25 mouse cellular contexts compared by ENCODE assay signal in the genomic region with DNA sequence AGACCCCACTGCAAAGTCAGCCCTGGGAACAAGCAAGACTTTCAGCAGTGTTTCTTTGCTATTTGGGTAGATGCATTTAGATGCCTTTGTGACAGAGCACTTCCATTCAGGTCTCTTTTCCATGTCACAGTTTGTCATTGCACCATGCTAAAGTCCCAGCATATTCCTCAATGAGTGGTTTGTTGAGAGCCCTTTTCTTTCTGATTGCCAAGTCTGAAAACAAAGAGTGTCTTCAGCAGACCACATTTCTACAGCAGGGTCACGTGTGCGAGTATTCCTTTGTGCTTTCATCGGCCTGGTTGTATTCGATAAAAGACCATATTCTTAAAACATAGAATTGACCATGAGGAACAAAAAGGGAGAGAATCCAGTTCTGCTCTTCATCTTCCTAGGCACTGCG. TPM values are rescaled to one million over a fixed set of nuclear protein-coding genes. Genes with fewer than 3 reads are reported as not detected.
DNase-seq lines count a peak whose midpoint lies in the region; ATAC-seq lines count a peak whose summit lies in the region.
"Had no signal": no experiment of that assay in that cellular context is flagged by ENCODE, and none has a peak within 500 bp of the region (broad histone marks: within the 10 kb centered on the region; RNA-seq: fewer than 3 reads in every experiment).

No protein-coding gene starts in this region.

- H3K27me3 ChIP-seq in hindbrain, embryonic 12.5 days = no peaks in the 10 kb centered on the region
- no peaks in the 10 kb centered on the region; the same call in 1 of the 2 replicates for H3K27me3 ChIP-seq in hindbrain, embryonic 10.5 days (ENCODE audit: insufficient read depth, poor library complexity, severe bottlenecking)
- H3K27me3 ChIP-seq in midbrain, embryonic 14.5 days (ENCODE audit: control insufficient read depth, insufficient read depth, low read length) = no peaks in the 10 kb centered on the region
- H3K27me3 ChIP-seq in midbrain, embryonic 15.5 days (replicated peaks) = no peaks in the 10 kb centered on the region
- H3K27me3 ChIP-seq in hindbrain, embryonic 14.5 days (ENCODE audit: control insufficient read depth, insufficient read depth, low read length) = no peaks in the 10 kb centered on the region
- H3K27me3 ChIP-seq in neural tube, embryonic 15.5 days (replicated peaks) = no peaks in the 10 kb centered on the region
- H3K27me3 ChIP-seq: heart, embryonic 15.5 days; limb, embryonic 15.5 days; liver, embryonic 15.5 days; lung, embryonic 15.5 days had no signal

- H3K27ac ChIP-seq in hindbrain, embryonic 12.5 days = 0 out of 2 replicates have a peak overlapping the region, but pooled peaks have one; percentile 13
- H3K27ac ChIP-seq in hindbrain, embryonic 10.5 days = no peak overlapping the region
- peak overlapping the region; percentile 27; the same call in 1 of the 2 replicates for H3K27ac ChIP-seq in midbrain, embryonic 14.5 days (replicated peaks; ENCODE audit: low read depth, low read length)
- no peak overlapping the region for H3K27ac ChIP-seq in midbrain, embryonic 15.5 days
- H3K27ac ChIP-seq in hindbrain, embryonic 14.5 days = peak overlapping the region; percentile 39; the same call in 1 of the 2 replicates
- 0 out of 2 replicates have a peak overlapping the region, but pooled peaks have one; percentile 48 for H3K27ac ChIP-seq in neural tube, embryonic 15.5 days (replicated peaks)
- H3K27ac ChIP-seq: embryonic facial prominence, embryonic 10.5 days; heart, embryonic 15.5 days; limb, embryonic 15.5 days; liver, embryonic 15.5 days; lung, embryonic 15.5 days had no signal

- WGBS in hindbrain, embryonic 12.5 days = 79% methylated on average over 5 of the region's 5 CpGs
- 85% methylated on average over 5 of the region's 5 CpGs for WGBS in hindbrain, embryonic 10.5 days
- 73% methylated on average over 5 of the region's 5 CpGs for WGBS in midbrain, embryonic 14.5 days
- 77% methylated on average over 5 of the region's 5 CpGs for WGBS in midbrain, embryonic 15.5 days
- WGBS in hindbrain, embryonic 14.5 days = 72% methylated on average over 5 of the region's 5 CpGs
- WGBS in neural tube, embryonic 15.5 days = 54% methylated on average over 5 of the region's 5 CpGs

- no peak overlapping the region for H3K9ac ChIP-seq in hindbrain, embryonic 12.5 days
- no peak overlapping the region for H3K9ac ChIP-seq in midbrain, embryonic 14.5 days (replicated peaks; ENCODE audit: low read length)
- H3K9ac ChIP-seq in midbrain, embryonic 15.5 days = no peak overlapping the region
- H3K9ac ChIP-seq in hindbrain, embryonic 14.5 days = no peak overlapping the region
- no peak overlapping the region for H3K9ac ChIP-seq in neural tube, embryonic 15.5 days (replicated peaks)
- H3K9ac ChIP-seq: heart, embryonic 15.5 days; limb, embryonic 15.5 days; liver, embryonic 15.5 days; lung, embryonic 15.5 days had no signal

- H3K9me3 ChIP-seq in hindbrain, embryonic 12.5 days (replicated peaks) = no peaks in the 10 kb centered on the region
- no peaks in the 10 kb centered on the region for H3K9me3 ChIP-seq in hindbrain, embryonic 10.5 days
- H3K9me3 ChIP-seq in midbrain, embryonic 14.5 days (ENCODE audit: control insufficient read depth, low read length) = no peaks in the 10 kb centered on the region
- no peaks in the 10 kb centered on the region for H3K9me3 ChIP-seq in midbrain, embryonic 15.5 days
- H3K9me3 ChIP-seq in hindbrain, embryonic 14.5 days (ENCODE audit: control insufficient read depth, low read length) = no peaks in the 10 kb centered on the region
- no peaks in the 10 kb centered on the region for H3K9me3 ChIP-seq in neural tube, embryonic 15.5 days (replicated peaks)
- H3K9me3 ChIP-seq: embryonic facial prominence, embryonic 10.5 days; heart, embryonic 15.5 days; limb, embryonic 15.5 days; liver, embryonic 15.5 days; lung, embryonic 15.5 days; megakaryocyte, embryonic 14.5 days had no signal

- H3K4me3 ChIP-seq in hindbrain, embryonic 12.5 days = no peak overlapping the region
- no peak overlapping the region for H3K4me3 ChIP-seq in hindbrain, embryonic 10.5 days
- no peak overlapping the region for H3K4me3 ChIP-seq in midbrain, embryonic 14.5 days (replicated peaks; ENCODE audit: low read depth, low read length)
- no peak overlapping the region for H3K4me3 ChIP-seq in midbrain, embryonic 15.5 days
- no peak overlapping the region for H3K4me3 ChIP-seq in hindbrain, embryonic 14.5 days (replicated peaks; ENCODE audit: low read length)
- H3K4me3 ChIP-seq in neural tube, embryonic 15.5 days (replicated peaks) = no peak overlapping the region
- H3K4me3 ChIP-seq: embryonic facial prominence, embryonic 10.5 days; heart, embryonic 15.5 days; limb, embryonic 15.5 days; liver, embryonic 15.5 days; lung, embryonic 15.5 days; megakaryocyte, embryonic 14.5 days had no signal

- ATAC-seq in hindbrain, embryonic 12.5 days (ENCODE audit: low FRiP score) = 0 out of 2 replicates have a peak, but pooled peaks have one; percentile 24
- no peak for ATAC-seq in midbrain, embryonic 14.5 days (ENCODE audit: low FRiP score, low TSS enrichment)
- no peak for ATAC-seq in midbrain, embryonic 15.5 days (replicated peaks)
- ATAC-seq in hindbrain, embryonic 14.5 days (ENCODE audit: low FRiP score) = peak; percentile 31; the same call in 1 of the 2 replicates
- ATAC-seq in neural tube, embryonic 15.5 days (ENCODE audit: low FRiP score) = no peak
- ATAC-seq in inflammation-experienced regulatory T-cells, adult 6 months = no peak
- ATAC-seq in activated CD4-positive, CD25-positive, alpha-beta regulatory T cell, adult 4 months = no peak

- H3K4me2 ChIP-seq in hindbrain, embryonic 12.5 days (replicated peaks) = no peak overlapping the region
- H3K4me2 ChIP-seq in midbrain, embryonic 14.5 days (ENCODE audit: low read length) = no peak overlapping the region
- no peak overlapping the region for H3K4me2 ChIP-seq in midbrain, embryonic 15.5 days
- H3K4me2 ChIP-seq in hindbrain, embryonic 14.5 days (replicated peaks) = no peak overlapping the region
- H3K4me2 ChIP-seq in neural tube, embryonic 15.5 days = no peak overlapping the region
- H3K4me2 ChIP-seq: heart, embryonic 15.5 days; limb, embryonic 15.5 days; liver, embryonic 15.5 days; lung, embryonic 15.5 days had no signal

- no peak for DNase-seq in hindbrain, embryonic 10.5 days (ENCODE audit: low spot score)
- no peak for DNase-seq in midbrain, embryonic 14.5 days
- no peak for DNase-seq in hindbrain, embryonic 14.5 days (ENCODE audit: low spot score)
- DNase-seq: adrenal gland, postnatal 10 days; cerebellum, adult 8-10 months; heart, postnatal 36 days; kidney, adult 8-10 months; kidney, postnatal 10 days; left cerebral cortex, postnatal 4 days; lung, postnatal 36 days; retina, postnatal 1 day; right cerebral cortex, postnatal 25 days; spleen, adult 18-20 months; thymus, postnatal 14 days had no signal

- no peaks in the 10 kb centered on the region for H3K36me3 ChIP-seq in hindbrain, embryonic 12.5 days
- H3K36me3 ChIP-seq in hindbrain, embryonic 10.5 days = peaks cover 11% of the 10 kb centered on the region
- H3K36me3 ChIP-seq in midbrain, embryonic 14.5 days (ENCODE audit: control insufficient read depth, insufficient read depth, low read length) = 0 out of 2 replicates have a peak, but pooled peaks cover 3% of the 10 kb centered on the region
- H3K36me3 ChIP-seq in midbrain, embryonic 15.5 days (replicated peaks) = no peaks in the 10 kb centered on the region
- H3K36me3 ChIP-seq in hindbrain, embryonic 14.5 days (replicated peaks; ENCODE audit: control insufficient read depth, insufficient read depth) = no peaks in the 10 kb centered on the region
- H3K36me3 ChIP-seq in neural tube, embryonic 15.5 days = no peaks in the 10 kb centered on the region
- H3K36me3 ChIP-seq: embryonic facial prominence, embryonic 10.5 days; heart, embryonic 15.5 days; limb, embryonic 15.5 days; liver, embryonic 15.5 days; lung, embryonic 15.5 days had no signal

- H3K4me1 ChIP-seq in hindbrain, embryonic 12.5 days = peaks cover 16% of the 10 kb centered on the region
- H3K4me1 ChIP-seq in hindbrain, embryonic 10.5 days (replicated peaks) = peaks cover 27% of the 10 kb centered on the region
- H3K4me1 ChIP-seq in midbrain, embryonic 14.5 days (ENCODE audit: control insufficient read depth, insufficient read depth, low read length) = peaks cover 2% of the 10 kb centered on the region; the same call in 1 of the 2 replicates
- H3K4me1 ChIP-seq in midbrain, embryonic 15.5 days = peaks cover 4% of the 10 kb centered on the region; the same call in 1 of the 2 replicates
- no peaks in the 10 kb centered on the region for H3K4me1 ChIP-seq in hindbrain, embryonic 14.5 days (replicated peaks; ENCODE audit: control insufficient read depth, insufficient read depth, low read length)
- H3K4me1 ChIP-seq in neural tube, embryonic 15.5 days = peaks cover 22% of the 10 kb centered on the region
- H3K4me1 ChIP-seq: heart, embryonic 15.5 days; limb, embryonic 15.5 days; liver, embryonic 15.5 days; megakaryocyte, embryonic 14.5 days had no signal

RNA-seq across cellular contexts. Expression of a gene that starts 14.4 kb away (rescaled TPM):
- polyA plus RNA-seq in hindbrain, embryonic 12.5 days (2016; fragmentation: Nextera tagmentation; extraction: Ambion mirVana) = 121 and 125 TPM in 2 replicates
- polyA plus RNA-seq in hindbrain, embryonic 10.5 days (2016; fragmentation: Nextera tagmentation; extraction: Ambion mirVana) = 65.9 and 87.0 TPM in 2 replicates
- 144 and 154 TPM in 2 replicates for polyA plus RNA-seq in midbrain, embryonic 14.5 days (2014; fragmentation: Nextera tagmentation; extraction: Ambion mirVana)
- 158 and 159 TPM in 2 replicates for polyA plus RNA-seq in midbrain, embryonic 15.5 days (2015; fragmentation: Nextera tagmentation; extraction: Ambion mirVana)
- 136 and 151 TPM in 2 replicates for polyA plus RNA-seq in hindbrain, embryonic 14.5 days (2014; fragmentation: Nextera tagmentation; extraction: Ambion mirVana)
- 108 and 137 TPM in 2 replicates for polyA plus RNA-seq in neural tube, embryonic 15.5 days (2015; fragmentation: Nextera tagmentation; extraction: Ambion mirVana)
- 1 to 10 TPM; 3.1 to 5.0 (median 4.8) TPM for polyA plus RNA-seq in inflammation-experienced regulatory T-cells, adult 6 months (2017; shearing (Covaris generic))
- polyA plus RNA-seq in activated CD4-positive, CD25-positive, alpha-beta regulatory T cell, adult 4 months (2017; shearing (Covaris generic)) = 1 to 10 TPM; 1.2 to 2.3 TPM

Comparison
In these comparisons a context has a peak if more than half of its experiments do, and no peak if none do; other contexts are left out.
1. H3K27ac ChIP-seq: peak in hindbrain, embryonic 12.5 days (single experiment), midbrain, embryonic 14.5 days (single experiment), hindbrain, embryonic 14.5 days (single experiment) and neural tube, embryonic 15.5 days (single experiment); none in hindbrain, embryonic 10.5 days (single experiment) and midbrain, embryonic 15.5 days (single experiment).
2. ATAC-seq: peak in hindbrain, embryonic 12.5 days (single experiment) and hindbrain, embryonic 14.5 days (single experiment); none in midbrain, embryonic 14.5 days (single experiment), midbrain, embryonic 15.5 days (single experiment), neural tube, embryonic 15.5 days (single experiment), inflammation-experienced regulatory T-cells, adult 6 months (single experiment) and activated CD4-positive, CD25-positive, alpha-beta regulatory T cell, adult 4 months (single experiment).
3. RNA of a gene that starts 14.4 kb away (polyA plus RNA-seq): 158 to 159 TPM in midbrain, embryonic 15.5 days, 144 to 154 TPM in midbrain, embryonic 14.5 days, 108 to 137 TPM in neural tube, embryonic 15.5 days, 136 to 151 TPM in hindbrain, embryonic 14.5 days, 121 to 125 TPM in hindbrain, embryonic 12.5 days and 65.9 to 87.0 TPM in hindbrain, embryonic 10.5 days; 3.1 to 5.0 TPM in inflammation-experienced regulatory T-cells, adult 6 months and 1.2 to 2.3 TPM in activated CD4-positive, CD25-positive, alpha-beta regulatory T cell, adult 4 months; every median in the first group is over 10 times any median in the second.